Mouse (Mus musculus): Measurements from ENCODE around the gene Jak3. TPM values are rescaled to one million over a fixed set of nuclear protein-coding genes. Genes with fewer than 3 reads are reported as not detected.

Jak3 gene
- polyA plus RNA-seq, 1 experiment from 2014 or later, result 7.2 TPM

- no peak for ATAC-seq (replicated peaks; ENCODE audit: low FRiP score)
- 60% methylated on average over 8 of the region's 8 CpGs for WGBS
- Histone ChIP-seq H3K4me1 (peaks cover 17% of the 10 kb centered on the region), H3K27ac (no peak overlapping the region), H3K4me2 (no peak overlapping the region), H3K36me3 (no peaks in the 10 kb centered on the region), H3K9me3 (replicated peaks) (peaks cover 7% of the 10 kb centered on the region; the same call in 1 of the 2 replicates), H3K4me3 (replicated peaks) (no peak overlapping the region), H3K27me3 (peaks cover 40% of the 10 kb centered on the region), H3K9ac (no peak overlapping the region)
These were observed 38.7 kb upstream of the Jak3 start for GRCm38 (mm10) chr8:71637149-71638095.

- Histone ChIP-seq H3K4me1 (peaks cover 14% of the 10 kb centered on the region), H3K36me3 (no peaks in the 10 kb centered on the region), H3K4me3 (replicated peaks) (no peak overlapping the region), H3K27me3 (peaks cover 31% of the 10 kb centered on the region), H3K27ac (no peak overlapping the region), H3K9ac (no peak overlapping the region), H3K9me3 (replicated peaks) (no peaks in the 10 kb centered on the region), H3K4me2 (no peak overlapping the region)
- ATAC-seq (replicated peaks; ENCODE audit: low FRiP score), result no peak
- WGBS, result 79% methylated on average over 6 of the region's 6 CpGs
These were observed 37.8 kb upstream of the Jak3 start for GRCm38 (mm10) chr8:71638321-71638720.

GRCm38 (mm10) chr8:71639318-71639717, 36.8 kb upstream of the Jak3 start:
- Histone ChIP-seq H3K27me3 (peaks cover 22% of the 10 kb centered on the region), H3K4me3 (replicated peaks) (no peak overlapping the region), H3K9ac (no peak overlapping the region), H3K4me1 (peaks cover 5% of the 10 kb centered on the region), H3K36me3 (no peaks in the 10 kb centered on the region), H3K9me3 (replicated peaks) (no peaks in the 10 kb centered on the region), H3K27ac (no peak overlapping the region), H3K4me2 (no peak overlapping the region)
- WGBS, result 85% methylated on average over 4 of the region's 4 CpGs
- no peak for ATAC-seq (replicated peaks; ENCODE audit: low FRiP score)

- H3K27ac ChIP-seq, result peak overlapping the region; percentile 60
- no peak overlapping the region for H3K4me3 ChIP-seq (replicated peaks)
- H3K9me3 ChIP-seq (replicated peaks), result no peaks in the 10 kb centered on the region
- 83% methylated on average over 9 of the region's 9 CpGs for WGBS
- no peak overlapping the region for H3K9ac ChIP-seq
- ATAC-seq (replicated peaks; ENCODE audit: low FRiP score), result no peak
- H3K4me1 ChIP-seq, result peaks cover 6% of the 10 kb centered on the region; the same call in 1 of the 2 replicates
- no peak overlapping the region for H3K4me2 ChIP-seq
- H3K36me3 ChIP-seq, result no peaks in the 10 kb centered on the region
- H3K27me3 ChIP-seq, result no peaks in the 10 kb centered on the region
These were observed 30.6 kb upstream of the Jak3 start for GRCm38 (mm10) chr8:71645510-71645909.

- H3K4me3 ChIP-seq (replicated peaks), result peak overlapping the region; percentile 21; the same call in 1 of the 2 replicates
- WGBS, result 1% methylated on average over 24 of the region's 24 CpGs
- ATAC-seq (replicated peaks; ENCODE audit: low FRiP score), result 0 out of 2 replicates have a peak, but pooled peaks have one; percentile 24
These were observed 21.5 kb upstream of the Jak3 start for GRCm38 (mm10) chr8:71654600-71654999.

GRCm38 (mm10) chr8:71657816-71658215, 18.3 kb upstream of the Jak3 start:
- H3K4me3 ChIP-seq (replicated peaks), result no peak overlapping the region
- H3K36me3 ChIP-seq, result no peaks in the 10 kb centered on the region
- 0 out of 2 replicates have a peak overlapping the region, but pooled peaks have one; percentile 7 for H3K4me2 ChIP-seq

More at GRCm38 (mm10) chr8:71654600-71654999, 21.5 kb upstream of the Jak3 start:
- Histone ChIP-seq H3K27ac (no peak overlapping the region), H3K27me3 (peaks cover 68% of the 10 kb centered on the region), H3K9ac (no peak overlapping the region), H3K9me3 (replicated peaks) (no peaks in the 10 kb centered on the region), H3K36me3 (no peaks in the 10 kb centered on the region), H3K4me1 (peaks cover 16% of the 10 kb centered on the region), H3K4me2 (peak overlapping the region; percentile 54)

GRCm38 (mm10) chr8:71658515-71659049, 17.5 kb upstream of the Jak3 start:
- Histone ChIP-seq H3K36me3 (no peaks in the 10 kb centered on the region), H3K27me3 (peaks cover 96% of the 10 kb centered on the region), H3K9ac (no peak overlapping the region), H3K27ac (no peak overlapping the region), H3K4me3 (replicated peaks) (no peak overlapping the region), H3K4me1 (peaks cover 21% of the 10 kb centered on the region), H3K4me2 (0 out of 2 replicates have a peak overlapping the region, but pooled peaks have one; percentile 7), H3K9me3 (replicated peaks) (no peaks in the 10 kb centered on the region)
- WGBS, result 31% methylated on average over 17 of the region's 17 CpGs
- no peak for ATAC-seq (replicated peaks; ENCODE audit: low FRiP score)

More at GRCm38 (mm10) chr8:71657816-71658215, 18.3 kb upstream of the Jak3 start:
- Histone ChIP-seq H3K27ac (no peak overlapping the region), H3K27me3 (peaks cover 94% of the 10 kb centered on the region), H3K9ac (no peak overlapping the region), H3K9me3 (replicated peaks) (no peaks in the 10 kb centered on the region), H3K4me1 (peaks cover 21% of the 10 kb centered on the region)
- no peak for ATAC-seq (replicated peaks; ENCODE audit: low FRiP score)
- WGBS, result 25% methylated on average over 8 of the region's 9 CpGs

GRCm38 (mm10) chr8:71659751-71660150, 16.3 kb upstream of the Jak3 start:
- peaks cover 89% of the 10 kb centered on the region for H3K27me3 ChIP-seq
- H3K36me3 ChIP-seq, result no peaks in the 10 kb centered on the region
- no peaks in the 10 kb centered on the region for H3K9me3 ChIP-seq (replicated peaks)
- H3K4me2 ChIP-seq, result no peak overlapping the region
- H3K27ac ChIP-seq, result no peak overlapping the region
- H3K4me3 ChIP-seq (replicated peaks), result no peak overlapping the region
- no peak overlapping the region for H3K9ac ChIP-seq
- WGBS, result 84% methylated on average over 1 of the region's 1 CpGs
- peaks cover 18% of the 10 kb centered on the region for H3K4me1 ChIP-seq
- ATAC-seq (replicated peaks; ENCODE audit: low FRiP score), result no peak

- Histone ChIP-seq H3K4me3 (replicated peaks) (no peak overlapping the region), H3K4me1 (peaks cover 21% of the 10 kb centered on the region), H3K9ac (no peak overlapping the region), H3K27me3 (peaks cover 82% of the 10 kb centered on the region), H3K9me3 (replicated peaks) (no peaks in the 10 kb centered on the region), H3K4me2 (no peak overlapping the region), H3K36me3 (no peaks in the 10 kb centered on the region), H3K27ac (no peak overlapping the region)
- ATAC-seq (replicated peaks; ENCODE audit: low FRiP score), result peak; percentile 40
- WGBS, result 8% methylated on average over 36 of the region's 36 CpGs
These were observed 15.6 kb upstream of the Jak3 start for GRCm38 (mm10) chr8:71660325-71661120.

GRCm38 (mm10) chr8:71665331-71666130, 10.6 kb upstream of the Jak3 start:
- peak; percentile 72 for ATAC-seq (replicated peaks; ENCODE audit: low FRiP score)
- Histone ChIP-seq H3K4me2 (peak overlapping the region; percentile 58), H3K9me3 (replicated peaks) (no peaks in the 10 kb centered on the region), H3K27ac (no peak overlapping the region), H3K27me3 (peaks cover 77% of the 10 kb centered on the region), H3K4me3 (replicated peaks) (peak overlapping the region; percentile 30), H3K4me1 (peaks cover 41% of the 10 kb centered on the region), H3K9ac (0 out of 2 replicates have a peak overlapping the region, but pooled peaks have one; percentile 18), H3K36me3 (no peaks in the 10 kb centered on the region)
- 2% methylated on average over 22 of the region's 22 CpGs for WGBS

- H3K27me3 ChIP-seq, result peaks cover 74% of the 10 kb centered on the region
- no peaks in the 10 kb centered on the region for H3K9me3 ChIP-seq (replicated peaks)
- no peak overlapping the region for H3K27ac ChIP-seq
- peaks cover 52% of the 10 kb centered on the region for H3K4me1 ChIP-seq
- no peak overlapping the region for H3K9ac ChIP-seq
- no peaks in the 10 kb centered on the region for H3K36me3 ChIP-seq
- WGBS, result 47% methylated on average over 1 of the region's 1 CpGs
- H3K4me3 ChIP-seq (replicated peaks), result no peak overlapping the region
- H3K4me2 ChIP-seq, result no peak overlapping the region
- ATAC-seq (replicated peaks; ENCODE audit: low FRiP score), result no peak
These were observed 9.2 kb upstream of the Jak3 start for GRCm38 (mm10) chr8:71666855-71667254.
